Mouse (Mus musculus): Measurements from ENCODE around the gene Bcas3.

- TF ChIP-seq CTCF (IDR thresholded peaks at IDR 0.05; ENCODE audit: low read depth, low read length): no peak
- TF ChIP-seq POLR2AphosphoS5 (IDR thresholded peaks at IDR 0.05; ENCODE audit: insufficient replicate concordance, low read depth, low read length): no peak
- no peak for TF ChIP-seq GATA1 (IDR thresholded peaks at IDR 0.05; ENCODE audit: borderline replicate concordance, low read length)
- TF ChIP-seq GATA2 (IDR thresholded peaks at IDR 0.05; ENCODE audit: borderline replicate concordance, low read depth, low read length): no peak
Observed at GRCm38 (mm10) chr11:85844144-85844965, 491.4 kb downstream of the Bcas3 start.

All from G1E (cell line).